Mouse (Mus musculus): ENCODE data around the gene Mlx. TPM values are rescaled to one million over a fixed set of nuclear protein-coding genes. Genes with fewer than 3 reads are reported as not detected.
"Not testable (repeated sequence)": the region's sequence is repeated elsewhere in the genome, so short reads cannot be mapped to it uniquely, and the experiment has no call there.

The Mlx gene
- polyA plus RNA-seq, 1 experiment = 67.5 TPM

- Histone ChIP-seq H3K27ac (replicated peaks; ENCODE audit: low read depth, low read length) (peak overlapping the region; percentile 49), H3K4me3 (ENCODE audit: insufficient read depth, low read depth, low read length) (no peak overlapping the region), H3K4me1 (ENCODE audit: control insufficient read depth, insufficient read depth, insufficient read length, low read length) (peaks cover 8% of the 10 kb centered on the region)
Observed at GRCm38 (mm10) chr11:101110708-101111107, 23.6 kb downstream of the Mlx start.

GRCm38 (mm10) chr11:101111178-101111577 is 24.1 kb downstream of the Mlx start:
- H3K27ac ChIP-seq (replicated peaks; ENCODE audit: low read depth, low read length) = no peak overlapping the region
- H3K4me1 ChIP-seq (ENCODE audit: control insufficient read depth, insufficient read depth, insufficient read length, low read length) = peaks cover 8% of the 10 kb centered on the region

GRCm38 (mm10) chr11:101112186-101112585 is 25.1 kb downstream of the Mlx start:
- Histone ChIP-seq H3K4me3 (ENCODE audit: insufficient read depth, low read depth, low read length) (no peak overlapping the region), H3K27ac (replicated peaks; ENCODE audit: low read depth, low read length) (no peak overlapping the region), H3K4me1 (ENCODE audit: control insufficient read depth, insufficient read depth, insufficient read length, low read length) (peaks cover 8% of the 10 kb centered on the region)

More at GRCm38 (mm10) chr11:101111178-101111577, 24.1 kb downstream of the Mlx start:
- H3K4me3 ChIP-seq (ENCODE audit: insufficient read depth, low read depth, low read length) = no peak overlapping the region

- Histone ChIP-seq H3K4me3 (ENCODE audit: insufficient read depth, low read depth, low read length) (no peak overlapping the region), H3K27ac (replicated peaks; ENCODE audit: low read depth, low read length) (no peak overlapping the region), H3K4me1 (ENCODE audit: control insufficient read depth, insufficient read depth, insufficient read length, low read length) (peaks cover 14% of the 10 kb centered on the region)
Observed at GRCm38 (mm10) chr11:101115564-101115963, 28.5 kb downstream of the Mlx start.

GRCm38 (mm10) chr11:101118105-101118504 is 31.0 kb downstream of the Mlx start:
- Histone ChIP-seq H3K27ac (replicated peaks; ENCODE audit: low read depth, low read length) (peak overlapping the region; percentile 27; the same call in 1 of the 2 replicates), H3K4me3 (ENCODE audit: insufficient read depth, low read depth, low read length) (peak overlapping the region; percentile 88)

GRCm38 (mm10) chr11:101119131-101119760 is 32.2 kb downstream of the Mlx start:
- Histone ChIP-seq H3K4me1 (ENCODE audit: control insufficient read depth, insufficient read depth, insufficient read length, low read length) (peaks cover 12% of the 10 kb centered on the region), H3K4me3 (ENCODE audit: insufficient read depth, low read depth, low read length) (peak overlapping the region; percentile 88), H3K27ac (replicated peaks; ENCODE audit: low read depth, low read length) (peak overlapping the region; percentile 51)

More at GRCm38 (mm10) chr11:101118105-101118504, 31.0 kb downstream of the Mlx start:
- H3K4me1 ChIP-seq (ENCODE audit: control insufficient read depth, insufficient read depth, insufficient read length, low read length) = peaks cover 15% of the 10 kb centered on the region

GRCm38 (mm10) chr11:101119761-101120544 is 32.9 kb downstream of the Mlx start, which contains the start of the genes Retreg3 and Tubg1:
Gene Retreg3 (minus strand): TSS chr11:101119893.
Gene Tubg1 (plus strand): TSS chr11:101119938.
- Histone ChIP-seq H3K27ac (replicated peaks; ENCODE audit: low read depth, low read length) (peak within 1 kb of the TSS; percentile 51), H3K4me3 (ENCODE audit: insufficient read depth, low read depth, low read length) (peak within 1 kb of the TSS; percentile 88), H3K4me1 (ENCODE audit: control insufficient read depth, insufficient read depth, insufficient read length, low read length) (peaks cover 12% of the 10 kb centered on the region)

GRCm38 (mm10) chr11:101120545-101121188 is 33.6 kb downstream of the Mlx start:
- Histone ChIP-seq H3K4me3 (ENCODE audit: insufficient read depth, low read depth, low read length) (peak overlapping the region; percentile 81), H3K4me1 (ENCODE audit: control insufficient read depth, insufficient read depth, insufficient read length, low read length) (peaks cover 12% of the 10 kb centered on the region), H3K27ac (replicated peaks; ENCODE audit: low read depth, low read length) (peak overlapping the region; percentile 40)

GRCm38 (mm10) chr11:101124494-101124893 is 37.4 kb downstream of the Mlx start:
- H3K4me1 ChIP-seq (ENCODE audit: control insufficient read depth, insufficient read depth, insufficient read length, low read length); H3K4me3 ChIP-seq (ENCODE audit: insufficient read depth, low read depth, low read length); H3K27ac ChIP-seq (replicated peaks; ENCODE audit: low read depth, low read length): not testable (repeated sequence)

- H3K4me1 ChIP-seq (ENCODE audit: control insufficient read depth, insufficient read depth, insufficient read length, low read length); H3K4me3 ChIP-seq (ENCODE audit: insufficient read depth, low read depth, low read length); H3K27ac ChIP-seq (replicated peaks; ENCODE audit: low read depth, low read length): not testable (repeated sequence)
Observed at GRCm38 (mm10) chr11:101125008-101125407, 37.9 kb downstream of the Mlx start.

GRCm38 (mm10) chr11:101127075-101127474 is 40.0 kb downstream of the Mlx start:
- H3K4me1 ChIP-seq (ENCODE audit: control insufficient read depth, insufficient read depth, insufficient read length, low read length) = peaks cover 10% of the 10 kb centered on the region
- H3K27ac ChIP-seq (replicated peaks; ENCODE audit: low read depth, low read length) = no peak overlapping the region
- no peak overlapping the region for H3K4me3 ChIP-seq (ENCODE audit: insufficient read depth, low read depth, low read length)

- H3K4me1 ChIP-seq (ENCODE audit: control insufficient read depth, insufficient read depth, insufficient read length, low read length) = peaks cover 17% of the 10 kb centered on the region
- H3K27ac ChIP-seq (replicated peaks; ENCODE audit: low read depth, low read length) = peak overlapping the region; percentile 47
- H3K4me3 ChIP-seq (ENCODE audit: insufficient read depth, low read depth, low read length) = no peak overlapping the region
Observed at GRCm38 (mm10) chr11:101128996-101129577, 42.0 kb downstream of the Mlx start.

- H3K4me3 ChIP-seq (ENCODE audit: insufficient read depth, low read depth, low read length) = no peak overlapping the region
- peaks cover 20% of the 10 kb centered on the region for H3K4me1 ChIP-seq (ENCODE audit: control insufficient read depth, insufficient read depth, insufficient read length, low read length)
- H3K27ac ChIP-seq (replicated peaks; ENCODE audit: low read depth, low read length) = peak overlapping the region; percentile 93
Observed at GRCm38 (mm10) chr11:101130056-101130756, 43.1 kb downstream of the Mlx start.

- Histone ChIP-seq H3K27ac (replicated peaks; ENCODE audit: low read depth, low read length) (peak overlapping the region; percentile 93; the same call in 1 of the 2 replicates), H3K4me1 (ENCODE audit: control insufficient read depth, insufficient read depth, insufficient read length, low read length) (peaks cover 20% of the 10 kb centered on the region), H3K4me3 (ENCODE audit: insufficient read depth, low read depth, low read length) (no peak overlapping the region)
Observed at GRCm38 (mm10) chr11:101131187-101131586, 44.1 kb downstream of the Mlx start.
